Mouse (Mus musculus): ENCODE measurements at regions not wholly inside any gene's neighbourhood (a gene's known extent, or its start where the extent isn't known, plus 50 kb on each side); places are given as distances from the start of the nearest gene placed in this dataset.

- no peak for TF ChIP-seq CTCF (IDR thresholded peaks at IDR 0.05; ENCODE audit: borderline replicate concordance, insufficient read depth, low read depth, low read length)
- no peak for TF ChIP-seq POLR2A (IDR thresholded peaks at IDR 0.05; ENCODE audit: borderline replicate concordance, insufficient read depth, low read length)
These were observed 173.3 kb downstream of the Trim29 start for GRCm38 (mm10) chr9:43483906-43484305.

Measured in cerebellum, adult 2 months (tissue).